Mouse (Mus musculus) E14TG2a.4 (cell line): ENCODE measurements around the gene Smox.

Experiments used
- CTCF ChIP-seq: conservative IDR thresholded peaks from 2 replicates; pipeline ENCODE4 v1.5.1; 2014; ENCODE audit warnings: low read length
- POU5F1 ChIP-seq: IDR thresholded peaks from 2 replicates; pipeline ENCODE4 v1.6.1; 2014; ENCODE audit warnings: low read length, borderline replicate concordance

DNA sequence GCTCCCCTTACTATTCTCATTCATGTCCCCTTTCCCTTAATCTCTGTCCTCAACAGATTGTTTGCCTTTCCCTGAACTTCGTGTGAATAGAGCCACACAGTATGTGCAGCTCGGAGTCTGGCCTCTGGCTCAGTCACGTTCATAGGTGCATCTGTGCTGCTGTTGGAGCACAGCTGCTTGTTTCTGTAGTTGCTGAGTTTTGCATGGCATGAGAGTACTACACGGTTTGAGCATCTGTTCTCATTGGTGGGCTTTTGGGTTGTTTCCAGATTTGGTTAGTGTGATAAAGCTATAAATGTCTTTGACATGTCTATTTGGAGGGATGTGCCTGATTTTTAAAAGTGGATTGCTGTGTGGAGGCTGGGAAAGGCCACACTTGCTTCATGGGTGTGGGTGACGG lies 19.2 kb downstream of the Smox start:
- TF ChIP-seq POU5F1 = no peak
- no peak for TF ChIP-seq CTCF
